Mouse (Mus musculus): ENCODE results near the gene Amer1.

GRCm38 (mm10) chrX:95457166-95457565 lies 12.5 kb upstream of the Amer1 start:
- TF ChIP-seq CTCF (IDR thresholded peaks at IDR 0.05; ENCODE audit: insufficient read depth, low read depth, low read length) (no peak), POLR2A (IDR thresholded peaks at IDR 0.05; ENCODE audit: insufficient read depth, low read depth, low read length) (no peak)

Measured in olfactory bulb, adult 2 months (tissue).